Mouse (Mus musculus) forebrain, embryonic 16.5 days (tissue): ENCODE measurements at regions not wholly inside any gene's neighbourhood (a gene's known extent, or its start where the extent isn't known, plus 50 kb on each side); places are given as distances from the start of the nearest gene placed in this dataset.
"Not testable (repeated sequence)": the region's sequence is repeated elsewhere in the genome, so short reads cannot be mapped to it uniquely, and the experiment has no call there.

Source experiments
- ATAC-seq: fragments of 200-750 bp; cut with Nextera tagmentation; 2 replicates; pipeline ENCODE4 v1.8.0; 2017; ENCODE audit warnings: mild to moderate bottlenecking, moderate library complexity
- H3K27ac ChIP-seq: fragments of 300-500 bp; sonication (generic); 2 replicates; pipeline ENCODE4 v1.5.1; 2014; ENCODE audit warnings: low read length, control low read depth
- H3K27me3 ChIP-seq: fragments of 300-500 bp; sonication (generic); replicated peaks from 2 replicates; pipeline ENCODE4 v1.6.1; 2014; ENCODE audit warnings: low read length; ENCODE audit not compliant: control insufficient read depth, insufficient read depth
- H3K36me3 ChIP-seq: fragments of 300-500 bp; sonication (generic); 2 replicates; pipeline ENCODE4 v1.6.1; 2014; ENCODE audit not compliant: control insufficient read depth, insufficient read depth
- H3K4me1 ChIP-seq: fragments of 300-500 bp; sonication (generic); replicated peaks from 2 replicates; pipeline ENCODE4 v1.6.1; 2014; ENCODE audit warnings: low read length; ENCODE audit not compliant: control insufficient read depth, insufficient read depth
- H3K4me2 ChIP-seq: fragments of 300-500 bp; sonication (generic); 2 replicates; pipeline ENCODE4 v1.6.1; 2014; ENCODE audit warnings: mild to moderate bottlenecking, low read length, control low read depth
- H3K4me3 ChIP-seq: fragments of 300-500 bp; sonication (generic); replicated peaks from 2 replicates; pipeline ENCODE4 v1.5.1; 2014; ENCODE audit warnings: mild to moderate bottlenecking, low read length, control low read depth
- H3K9ac ChIP-seq: fragments of 300-500 bp; sonication (generic); replicated peaks from 2 replicates; pipeline ENCODE4 v1.6.1; 2014; ENCODE audit warnings: low read depth, low read length, control low read depth
- H3K9me3 ChIP-seq: fragments of 300-500 bp; sonication (generic); 2 replicates; pipeline ENCODE4 v1.6.1; 2016; ENCODE audit warnings: low read length; ENCODE audit not compliant: control insufficient read depth
- WGBS: fragments of 180-500 bp; shearing (Covaris S2); extraction: QIAGEN DNeasy Blood & Tissue Kit; methylation state at CpG from one replicate; pipeline ENCODE4 v1.1.7; 2014; 5-methylcytosine and 5-hydroxymethylcytosine counted together

DNA sequence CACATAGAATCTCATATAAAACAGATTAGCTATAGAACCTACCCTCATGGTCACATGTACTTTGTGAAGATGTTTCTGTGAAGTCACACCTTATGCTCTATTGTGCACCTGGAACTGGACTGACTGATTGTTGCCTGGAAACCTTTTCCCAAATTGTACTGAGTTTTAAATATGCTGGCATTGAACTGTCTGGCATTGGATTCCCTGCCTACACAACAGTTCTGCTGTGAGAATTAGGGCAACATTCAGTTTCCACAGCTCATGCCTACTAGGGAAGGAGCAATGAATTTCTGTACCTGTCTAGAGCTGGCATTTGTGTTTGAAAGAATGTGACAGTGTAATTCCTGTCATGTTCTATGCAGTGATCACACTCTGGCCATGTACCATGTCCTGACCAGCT is 60.4 kb upstream of the Poc5 start:
- no peaks in the 10 kb centered on the region for H3K9me3 ChIP-seq
- no peak overlapping the region for H3K4me2 ChIP-seq
- peaks cover 5% of the 10 kb centered on the region for H3K4me1 ChIP-seq
- H3K9ac ChIP-seq = no peak overlapping the region
- H3K27me3 ChIP-seq = no peaks in the 10 kb centered on the region
- ATAC-seq = no peak
- H3K36me3 ChIP-seq = no peaks in the 10 kb centered on the region
- no peak overlapping the region for H3K27ac ChIP-seq
- no peak overlapping the region for H3K4me3 ChIP-seq

DNA sequence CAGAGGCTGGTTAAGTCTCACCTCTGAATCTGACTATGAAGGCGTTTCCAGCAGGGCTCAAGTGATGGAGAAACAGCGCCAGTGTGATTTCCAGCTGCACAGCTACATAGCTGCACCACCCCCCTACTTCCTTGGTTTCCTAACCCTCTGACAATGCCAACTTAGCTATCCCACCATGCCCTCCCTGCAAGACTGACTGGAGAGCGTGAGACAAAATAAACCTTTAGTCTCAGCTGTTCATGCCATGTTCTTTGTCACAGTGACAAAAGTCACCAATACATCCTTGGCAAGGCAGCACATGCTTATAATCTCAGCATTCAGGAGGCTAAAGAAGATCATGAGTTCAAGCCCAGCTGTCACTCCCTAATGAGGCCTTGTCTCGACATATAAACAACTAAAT is 63.5 kb upstream of the Poc5 start:
- no peak overlapping the region for H3K4me3 ChIP-seq
- H3K4me1 ChIP-seq = peaks cover 5% of the 10 kb centered on the region
- peak; percentile 88 for ATAC-seq
- no peak overlapping the region for H3K9ac ChIP-seq
- no peaks in the 10 kb centered on the region for H3K27me3 ChIP-seq
- no peak overlapping the region for H3K27ac ChIP-seq
- no peaks in the 10 kb centered on the region for H3K36me3 ChIP-seq
- H3K4me2 ChIP-seq = no peak overlapping the region
- no peaks in the 10 kb centered on the region for H3K9me3 ChIP-seq
- 21% methylated on average over 4 of the region's 4 CpGs for WGBS

DNA sequence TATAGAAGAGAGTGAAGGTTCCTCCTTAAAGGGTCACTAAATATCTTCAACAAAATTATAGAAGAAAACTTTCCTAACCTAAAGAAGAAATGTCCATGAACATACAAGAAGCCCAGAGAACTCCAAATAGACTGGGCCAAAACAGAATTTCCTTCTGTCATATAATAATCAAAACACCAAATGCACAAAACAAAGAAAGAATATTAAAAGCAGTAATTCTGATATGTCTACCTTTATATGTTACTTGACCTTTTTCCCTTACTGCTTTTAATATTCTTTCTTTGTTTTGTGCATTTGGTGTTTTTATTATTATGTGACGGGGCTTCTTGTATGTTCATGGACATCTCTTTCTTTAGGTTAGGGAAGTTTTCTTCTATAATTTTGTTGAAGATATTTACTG is 70.9 kb upstream of the Poc5 start:
- WGBS = 97% methylated on average over 1 of the region's 1 CpGs
- H3K9me3 ChIP-seq, H3K36me3 ChIP-seq, H3K27ac ChIP-seq, ATAC-seq, H3K4me2 ChIP-seq, H3K4me1 ChIP-seq, H3K9ac ChIP-seq, H3K27me3 ChIP-seq, H3K4me3 ChIP-seq: not testable (repeated sequence)

- ATAC-seq = peak; percentile 82
- H3K4me2 ChIP-seq = no peak overlapping the region
- H3K4me1 ChIP-seq = no peaks in the 10 kb centered on the region
- no peak overlapping the region for H3K9ac ChIP-seq
- H3K4me3 ChIP-seq = no peak overlapping the region
- 10% methylated on average over 3 of the region's 3 CpGs for WGBS
- H3K9me3 ChIP-seq = no peaks in the 10 kb centered on the region
- no peaks in the 10 kb centered on the region for H3K27me3 ChIP-seq
- H3K36me3 ChIP-seq = no peaks in the 10 kb centered on the region
- H3K27ac ChIP-seq = no peak overlapping the region
Measured at GRCm38 (mm10) chr13:96313241-96313640, 74.9 kb upstream of the Poc5 start.

GRCm38 (mm10) chr13:96302495-96302894 is 85.6 kb upstream of the Poc5 start:
- H3K4me1 ChIP-seq = no peaks in the 10 kb centered on the region
- no peak overlapping the region for H3K9ac ChIP-seq
- WGBS = 68% methylated on average over 4 of the region's 4 CpGs
- no peaks in the 10 kb centered on the region for H3K36me3 ChIP-seq
- no peak overlapping the region for H3K4me2 ChIP-seq
- no peak overlapping the region for H3K4me3 ChIP-seq
- peak; percentile 68 for ATAC-seq
- H3K27me3 ChIP-seq = no peaks in the 10 kb centered on the region
- no peaks in the 10 kb centered on the region for H3K9me3 ChIP-seq
- no peak overlapping the region for H3K27ac ChIP-seq

DNA sequence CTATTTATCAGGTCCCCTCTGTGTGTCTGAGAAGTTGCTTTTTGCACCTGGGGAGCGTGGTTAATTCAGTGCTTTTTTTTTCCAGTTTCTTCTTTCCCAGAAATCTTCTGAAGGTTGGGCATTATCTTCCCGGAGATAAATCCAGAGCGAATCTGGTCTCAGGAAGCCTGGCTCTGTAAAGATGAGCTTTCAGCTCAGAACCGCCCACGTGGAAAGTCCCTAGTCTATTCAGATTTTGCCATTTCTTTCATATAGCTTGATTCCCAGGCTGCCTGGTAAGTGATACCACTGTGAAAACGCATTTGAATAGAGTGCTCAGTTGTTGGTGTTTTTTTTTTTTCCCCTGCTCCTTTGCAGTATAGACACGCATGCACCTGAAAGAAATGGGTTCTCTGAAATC is 100.3 kb upstream of the Poc5 start:
- H3K36me3 ChIP-seq = no peaks in the 10 kb centered on the region
- no peak overlapping the region for H3K4me2 ChIP-seq
- no peaks in the 10 kb centered on the region for H3K4me1 ChIP-seq
- no peak overlapping the region for H3K27ac ChIP-seq
- no peak overlapping the region for H3K4me3 ChIP-seq
- WGBS = 37% methylated on average over 7 of the region's 7 CpGs
- H3K9ac ChIP-seq = no peak overlapping the region
- ATAC-seq = no peak
- no peaks in the 10 kb centered on the region for H3K9me3 ChIP-seq
- H3K27me3 ChIP-seq = no peaks in the 10 kb centered on the region

GRCm38 (mm10) chr13:96269946-96270345 is 118.1 kb upstream of the Poc5 start:
- no peak for ATAC-seq
- H3K4me2 ChIP-seq = no peak overlapping the region
- no peak overlapping the region for H3K9ac ChIP-seq
- H3K4me1 ChIP-seq = no peaks in the 10 kb centered on the region
- no peak overlapping the region for H3K4me3 ChIP-seq
- no peaks in the 10 kb centered on the region for H3K36me3 ChIP-seq
- WGBS = 65% methylated on average over 9 of the region's 9 CpGs
- H3K27me3 ChIP-seq = no peaks in the 10 kb centered on the region
- H3K9me3 ChIP-seq = no peaks in the 10 kb centered on the region
- H3K27ac ChIP-seq = no peak overlapping the region

DNA sequence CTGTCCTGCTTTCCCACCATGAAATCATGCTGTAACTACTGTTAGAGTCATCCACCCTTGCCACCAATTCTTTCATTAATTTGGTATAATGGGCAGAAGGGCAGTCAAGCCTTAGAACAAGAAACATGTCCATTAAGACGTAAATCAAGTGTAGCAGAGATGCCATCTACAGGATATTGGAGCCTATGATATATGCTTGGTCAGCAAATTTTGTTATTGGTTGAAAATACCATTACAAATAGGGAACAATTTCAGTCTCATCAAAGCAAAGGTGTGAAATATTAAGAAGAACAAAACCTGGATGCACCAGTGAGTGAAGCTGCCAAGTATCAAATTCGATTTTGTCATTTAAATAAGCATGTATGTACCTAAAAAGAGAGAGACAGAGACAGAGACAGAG is 123.6 kb upstream of the Sv2c start:
- H3K4me3 ChIP-seq = no peak overlapping the region
- H3K9me3 ChIP-seq = no peaks in the 10 kb centered on the region
- ATAC-seq = no peak
- H3K4me2 ChIP-seq = no peak overlapping the region
- H3K4me1 ChIP-seq = no peaks in the 10 kb centered on the region
- H3K9ac ChIP-seq = no peak overlapping the region
- no peak overlapping the region for H3K27ac ChIP-seq
- WGBS = 84% methylated on average over 2 of the region's 2 CpGs
- no peaks in the 10 kb centered on the region for H3K36me3 ChIP-seq
- H3K27me3 ChIP-seq = no peaks in the 10 kb centered on the region

- Histone ChIP-seq H3K27me3 (no peaks in the 10 kb centered on the region), H3K27ac (no peak overlapping the region), H3K4me1 (no peaks in the 10 kb centered on the region), H3K4me3 (no peak overlapping the region), H3K36me3 (no peaks in the 10 kb centered on the region), H3K4me2 (no peak overlapping the region), H3K9ac (no peak overlapping the region), H3K9me3 (no peaks in the 10 kb centered on the region)
- no peak for ATAC-seq
- 85% methylated on average over 4 of the region's 4 CpGs for WGBS
Measured at GRCm38 (mm10) chr13:96254391-96254790, 122.0 kb upstream of the Sv2c start.

- no peaks in the 10 kb centered on the region for H3K27me3 ChIP-seq
- no peaks in the 10 kb centered on the region for H3K36me3 ChIP-seq
- 77% methylated on average over 1 of the region's 1 CpGs for WGBS
- H3K27ac ChIP-seq = no peak overlapping the region
- H3K4me3 ChIP-seq = no peak overlapping the region
- H3K9ac ChIP-seq = no peak overlapping the region
- H3K4me1 ChIP-seq = no peaks in the 10 kb centered on the region
- H3K4me2 ChIP-seq = no peak overlapping the region
- no peaks in the 10 kb centered on the region for H3K9me3 ChIP-seq
- no peak for ATAC-seq
Measured at GRCm38 (mm10) chr13:96220763-96221162, 88.4 kb upstream of the Sv2c start.
